Mouse (Mus musculus) kidney, embryonic 16.5 days (tissue): Measurements from ENCODE around the gene Smad5. TPM values are rescaled to one million over a fixed set of nuclear protein-coding genes. Genes with fewer than 3 reads are reported as not detected.

Source experiments
- ATAC-seq: fragments of 200-750 bp; cut with Nextera tagmentation; 2 replicates; pipeline ENCODE4 v1.8.0; 2017; ENCODE audit warnings: moderate TSS enrichment; ENCODE audit not compliant: low FRiP score, low TSS enrichment
- H3K27ac ChIP-seq: fragments of 300-500 bp; sonication (generic); 2 replicates; pipeline ENCODE4 v1.5.1; 2014; ENCODE audit warnings: low read length
- H3K27me3 ChIP-seq: fragments of 300-500 bp; sonication (generic); 2 replicates; pipeline ENCODE4 v1.6.1; 2014; ENCODE audit warnings: low read length, control low read depth, mixed read lengths; ENCODE audit not compliant: insufficient read depth
- H3K36me3 ChIP-seq: fragments of 300-500 bp; sonication (generic); 2 replicates; pipeline ENCODE4 v1.6.1; 2014; ENCODE audit warnings: low read length, control low read depth, mixed read lengths; ENCODE audit not compliant: insufficient read depth
- H3K4me1 ChIP-seq: fragments of 300-500 bp; sonication (generic); 2 replicates; pipeline ENCODE4 v1.6.1; 2014; ENCODE audit warnings: low read length, control low read depth, mixed read lengths; ENCODE audit not compliant: insufficient read depth
- H3K4me2 ChIP-seq: fragments of 300-500 bp; sonication (generic); replicated peaks from 2 replicates; pipeline ENCODE4 v1.6.1; 2014; ENCODE audit warnings: low read depth, low read length
- H3K4me3 ChIP-seq: fragments of 300-500 bp; sonication (generic); 2 replicates; pipeline ENCODE4 v1.5.1; 2014; ENCODE audit warnings: mild to moderate bottlenecking, low read length
- H3K9ac ChIP-seq: fragments of 300-500 bp; sonication (generic); replicated peaks from 2 replicates; pipeline ENCODE4 v1.6.1; 2014; ENCODE audit warnings: low read length
- H3K9me3 ChIP-seq: fragments of 300-500 bp; sonication (generic); 2 replicates; pipeline ENCODE4 v1.6.1; 2016; ENCODE audit warnings: low read length, control low read depth
- WGBS: fragments of 180-500 bp; shearing (Covaris S2); extraction: QIAGEN DNeasy Blood & Tissue Kit; methylation state at CpG from one replicate; pipeline ENCODE4 v1.1.7; 2014; 5-methylcytosine and 5-hydroxymethylcytosine counted together
- polyA plus RNA-seq: library from polyadenylated mRNA; unstranded; fragments of >200 nt; fragmentation: Nextera tagmentation; extraction: Ambion mirVana; gene quantifications from 2 replicates; pipeline ENCODE4 v1.2.1, GENCODE M21; 2015

Gene Smad5
- polyA plus RNA-seq, 1 experiment from 2014 or later: 35.6 TPM

- no peaks in the 10 kb centered on the region for H3K27me3 ChIP-seq
- WGBS: 74% methylated on average over 3 of the region's 3 CpGs
- no peaks in the 10 kb centered on the region for H3K4me1 ChIP-seq
- H3K4me2 ChIP-seq: no peak overlapping the region
- H3K9me3 ChIP-seq: no peaks in the 10 kb centered on the region
- no peak overlapping the region for H3K9ac ChIP-seq
- no peaks in the 10 kb centered on the region for H3K36me3 ChIP-seq
- no peak overlapping the region for H3K4me3 ChIP-seq
- H3K27ac ChIP-seq: no peak overlapping the region
- ATAC-seq: no peak
These were observed 78.9 kb downstream of the Smad5 start for GRCm38 (mm10) chr13:56781697-56782096.

GRCm38 (mm10) chr13:56782621-56783020 is 79.8 kb downstream of the Smad5 start:
- no peak overlapping the region for H3K9ac ChIP-seq
- no peaks in the 10 kb centered on the region for H3K27me3 ChIP-seq
- H3K4me2 ChIP-seq: no peak overlapping the region
- no peaks in the 10 kb centered on the region for H3K36me3 ChIP-seq
- no peaks in the 10 kb centered on the region for H3K4me1 ChIP-seq
- 83% methylated on average over 1 of the region's 1 CpGs for WGBS
- no peaks in the 10 kb centered on the region for H3K9me3 ChIP-seq
- H3K4me3 ChIP-seq: no peak overlapping the region
- no peak overlapping the region for H3K27ac ChIP-seq
- ATAC-seq: no peak

DNA sequence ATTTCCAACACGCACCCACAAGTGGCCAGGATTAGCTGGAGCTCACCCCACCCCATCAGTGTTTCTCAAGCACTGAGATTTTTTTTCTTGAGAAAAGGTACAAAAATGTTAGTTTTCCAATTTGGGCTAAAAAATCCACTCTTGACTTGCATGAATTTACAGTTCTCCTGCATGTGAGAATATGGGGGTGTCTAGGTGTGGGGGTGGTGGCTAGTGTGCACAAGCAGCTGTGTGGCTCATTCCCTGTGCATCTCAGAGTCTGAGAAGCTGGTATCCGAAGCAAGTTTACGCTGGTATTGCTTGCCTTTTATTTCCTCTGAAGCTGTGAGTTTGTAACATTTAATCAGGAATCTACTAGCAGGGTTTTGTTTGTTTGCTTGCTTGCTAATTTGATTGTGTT is 87.9 kb downstream of the Smad5 start:
- no peaks in the 10 kb centered on the region for H3K27me3 ChIP-seq
- ATAC-seq: no peak
- no peak overlapping the region for H3K4me2 ChIP-seq
- no peak overlapping the region for H3K4me3 ChIP-seq
- H3K4me1 ChIP-seq: no peaks in the 10 kb centered on the region
- no peaks in the 10 kb centered on the region for H3K9me3 ChIP-seq
- H3K9ac ChIP-seq: no peak overlapping the region
- no peaks in the 10 kb centered on the region for H3K36me3 ChIP-seq
- H3K27ac ChIP-seq: no peak overlapping the region
- WGBS: 99% methylated on average over 3 of the region's 3 CpGs

Other genes with a start within 250 kb of the Smad5 start
- gene Il9, start 220.8 kb upstream of the Smad5 start, polyA plus RNA-seq: not detected in 2 replicates
- 2.0 and 2.8 TPM in 2 replicates for gene Fbxl21, start 180.5 kb upstream of the Smad5 start, polyA plus RNA-seq
- gene Lect2, start 154.5 kb upstream of the Smad5 start, polyA plus RNA-seq: 1.1 and 1.2 TPM in 2 replicates
- 133 and 135 TPM in 2 replicates for gene Tgfbi, start 93.5 kb upstream of the Smad5 start, polyA plus RNA-seq
- gene Gm45623, start 50.8 kb downstream of the Smad5 start, polyA plus RNA-seq: 0.25 TPM in 1 of 2 replicates, not detected in the other
- 0.09 and 0.17 TPM in 2 replicates for gene Trpc7, start 193.0 kb downstream of the Smad5 start, polyA plus RNA-seq